Mouse (Mus musculus): ENCODE measurements around the gene Olfr1143. TPM values are rescaled to one million over a fixed set of nuclear protein-coding genes. Genes with fewer than 3 reads are reported as not detected.

The Olfr1143 gene
- polyA plus RNA-seq (2011; ENCODE audit: insufficient read length, low read depth, missing spikeins), result not detected in 2 replicates

DNA sequence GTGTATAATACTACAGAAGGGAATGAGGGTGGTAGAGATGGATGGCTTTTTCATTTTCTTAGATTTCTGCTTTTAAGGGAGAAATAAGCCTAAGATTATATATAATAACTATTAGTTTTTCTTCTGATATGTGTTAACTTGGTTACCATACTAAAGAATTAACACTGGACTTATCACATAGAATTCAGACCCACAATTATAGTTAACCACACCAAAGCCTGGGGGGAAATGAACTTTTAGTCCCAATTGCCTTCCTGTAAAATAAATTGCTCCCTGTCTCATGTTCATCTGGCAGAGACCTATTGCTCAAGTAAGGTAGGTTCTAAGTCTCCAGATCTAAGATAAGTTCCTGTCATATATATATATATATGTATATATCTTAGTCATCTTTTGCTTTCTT, at the start of gene Olfr1143:
Gene Olfr1143 (plus strand): TSS at position 301 of the 400 bp plus-strand sequence.
- Histone ChIP-seq H3K4me1 (ENCODE audit: control insufficient read depth, insufficient read depth, low read length) (no peaks in the 10 kb centered on the region), H3K27ac (ENCODE audit: insufficient read depth, low read length) (no peak within 1 kb of the TSS)
- no peak for TF ChIP-seq CTCF (IDR thresholded peaks at IDR 0.05; ENCODE audit: borderline replicate concordance, insufficient read depth, low read length)
- no peak for TF ChIP-seq POLR2A (IDR thresholded peaks at IDR 0.05; ENCODE audit: low read depth, low read length)

DNA sequence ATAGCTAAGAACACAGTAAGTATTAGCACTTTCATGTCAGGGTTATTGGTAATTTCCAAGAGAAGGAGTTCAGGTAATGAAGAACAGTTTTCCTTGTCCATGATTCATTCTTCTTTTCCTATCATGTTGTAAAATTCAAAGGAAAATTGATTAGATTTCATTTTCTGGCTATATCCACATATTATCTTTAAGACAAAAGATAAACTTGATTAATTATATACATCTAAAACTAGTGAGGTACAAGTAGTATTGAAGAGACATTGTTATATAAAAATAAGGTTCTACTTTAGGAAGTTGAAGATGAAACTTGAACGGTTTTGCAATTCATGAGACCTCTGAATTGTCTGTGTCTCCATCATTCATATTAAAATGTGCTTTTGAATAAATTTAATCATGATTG, 46.5 kb upstream of the Olfr1143 start, which contains the start of gene Olfr1141:
Gene Olfr1141 (minus strand): TSS at position 101 of the 400 bp plus-strand sequence.
- Histone ChIP-seq H3K4me3 (ENCODE audit: insufficient read depth, low read length) (no peak within 1 kb of the TSS), H3K27ac (ENCODE audit: insufficient read depth, low read length) (no peak within 1 kb of the TSS), H3K4me1 (ENCODE audit: control insufficient read depth, insufficient read depth, low read length) (no peaks in the 10 kb centered on the region)
- TF ChIP-seq CTCF (IDR thresholded peaks at IDR 0.05; ENCODE audit: borderline replicate concordance, insufficient read depth, low read length) (no peak), POLR2A (IDR thresholded peaks at IDR 0.05; ENCODE audit: low read depth, low read length) (no peak)

More for the DNA sequence above, at the start of gene Olfr1143:
- no peak within 1 kb of the TSS for H3K4me3 ChIP-seq (ENCODE audit: insufficient read depth, low read length)

DNA sequence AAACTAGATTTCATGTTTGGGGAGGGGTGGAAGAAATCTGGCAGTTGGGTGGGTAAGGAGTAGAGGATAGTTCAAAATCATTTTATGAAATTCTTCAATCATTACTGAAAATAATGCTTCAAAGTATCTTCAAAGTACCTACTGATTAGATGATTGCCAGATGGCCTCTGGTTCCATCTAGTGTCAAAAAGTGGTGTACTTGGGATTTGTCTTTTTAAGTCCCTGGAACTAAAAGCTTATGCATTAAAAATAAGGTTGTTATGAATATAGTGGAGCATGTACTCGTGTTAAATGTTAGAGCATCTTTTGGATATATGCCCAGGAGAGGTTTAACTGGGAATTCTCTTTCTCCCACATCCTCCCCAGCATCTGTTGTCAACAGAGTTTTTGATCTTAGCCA, 24.2 kb upstream of the Olfr1143 start:
- no peak overlapping the region for H3K27ac ChIP-seq (ENCODE audit: insufficient read depth, low read length)
- no peaks in the 10 kb centered on the region for H3K4me1 ChIP-seq (ENCODE audit: control insufficient read depth, insufficient read depth, low read length)
- H3K4me3 ChIP-seq (ENCODE audit: insufficient read depth, low read length), result no peak overlapping the region
- TF ChIP-seq POLR2A (IDR thresholded peaks at IDR 0.05; ENCODE audit: low read depth, low read length), result no peak
- TF ChIP-seq CTCF (IDR thresholded peaks at IDR 0.05; ENCODE audit: borderline replicate concordance, insufficient read depth, low read length), result no peak

DNA sequence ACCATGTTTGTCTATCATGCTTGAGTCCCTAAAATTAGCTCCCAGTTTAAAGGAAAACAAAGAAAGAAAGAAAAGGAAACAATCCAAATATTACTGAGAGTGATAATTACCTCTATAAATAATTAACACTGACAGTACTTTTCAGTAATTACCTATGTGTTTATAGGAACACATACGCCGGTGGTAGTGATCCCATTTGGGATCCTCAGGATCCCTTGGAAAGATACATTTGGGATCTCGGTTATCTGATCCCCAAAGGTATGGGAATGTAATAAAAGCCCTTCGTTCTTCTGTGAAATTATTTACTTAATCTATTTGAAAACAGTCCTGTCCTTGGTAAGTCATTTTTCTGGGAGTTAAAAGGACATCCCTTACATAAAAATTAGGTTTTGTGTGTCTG, 21.2 kb upstream of the Olfr1143 start, which contains the start of gene Olfr152:
Gene Olfr152 (plus strand): TSS at position 301 of the 400 bp plus-strand sequence.
- TF ChIP-seq CTCF (IDR thresholded peaks at IDR 0.05; ENCODE audit: borderline replicate concordance, insufficient read depth, low read length) (no peak), POLR2A (IDR thresholded peaks at IDR 0.05; ENCODE audit: low read depth, low read length) (no peak)
- Histone ChIP-seq H3K27ac (ENCODE audit: insufficient read depth, low read length) (no peak within 1 kb of the TSS), H3K4me1 (ENCODE audit: control insufficient read depth, insufficient read depth, low read length) (no peaks in the 10 kb centered on the region), H3K4me3 (ENCODE audit: insufficient read depth, low read length) (no peak within 1 kb of the TSS)

DNA sequence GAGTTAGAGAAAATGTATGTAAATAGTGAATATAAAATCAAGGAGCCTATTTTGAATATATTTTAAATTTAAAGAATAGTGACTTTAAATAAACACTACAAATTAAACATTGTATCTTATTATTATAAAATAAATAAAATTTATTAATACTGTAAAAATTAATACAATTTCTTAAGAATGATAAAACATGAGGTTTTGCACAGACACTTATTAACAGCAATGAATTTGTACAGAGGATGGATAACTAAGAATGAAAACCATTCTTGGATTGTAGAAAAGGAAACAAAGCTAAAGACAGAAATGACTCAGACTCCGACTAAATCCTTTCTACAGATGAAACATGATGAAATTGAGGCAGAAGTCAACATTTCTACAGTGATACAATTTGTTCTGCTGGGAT, 9.1 kb downstream of the Olfr1143 start, which contains the start of gene Olfr1145:
Gene Olfr1145 (plus strand): TSS at position 301 of the 400 bp plus-strand sequence.
- TF ChIP-seq POLR2A (IDR thresholded peaks at IDR 0.05; ENCODE audit: low read depth, low read length) (no peak), CTCF (IDR thresholded peaks at IDR 0.05; ENCODE audit: borderline replicate concordance, insufficient read depth, low read length) (no peak)
- no peak within 1 kb of the TSS for H3K4me3 ChIP-seq (ENCODE audit: insufficient read depth, low read length)
- no peak within 1 kb of the TSS for H3K27ac ChIP-seq (ENCODE audit: insufficient read depth, low read length)
- no peaks in the 10 kb centered on the region for H3K4me1 ChIP-seq (ENCODE audit: control insufficient read depth, insufficient read depth, low read length)

DNA sequence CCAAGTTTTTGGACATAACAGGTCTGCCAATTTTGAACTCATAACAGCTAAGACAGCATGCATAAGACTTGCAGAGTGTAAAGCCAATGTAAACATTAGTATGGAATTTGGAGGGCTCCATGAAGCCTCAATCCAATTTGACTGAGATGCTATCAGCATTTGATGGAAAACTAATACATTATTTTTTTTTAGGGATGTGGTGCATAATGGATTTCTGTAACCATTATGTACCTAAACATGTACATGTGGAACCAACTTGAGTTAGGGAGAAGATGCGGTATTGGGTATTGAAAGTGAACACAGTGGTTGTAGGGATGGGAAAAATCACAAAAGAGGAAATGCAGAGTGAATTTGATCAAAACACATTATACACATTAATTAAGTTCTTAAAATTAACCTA, 29.8 kb downstream of the Olfr1143 start, which contains the start of gene Olfr1148:
Gene Olfr1148 (plus strand): TSS at position 301 of the 400 bp plus-strand sequence.
- Histone ChIP-seq H3K27ac (ENCODE audit: insufficient read depth, low read length) (no peak within 1 kb of the TSS), H3K4me3 (ENCODE audit: insufficient read depth, low read length) (no peak within 1 kb of the TSS), H3K4me1 (ENCODE audit: control insufficient read depth, insufficient read depth, low read length) (no peaks in the 10 kb centered on the region)
- TF ChIP-seq CTCF (IDR thresholded peaks at IDR 0.05; ENCODE audit: borderline replicate concordance, insufficient read depth, low read length), result no peak
- no peak for TF ChIP-seq POLR2A (IDR thresholded peaks at IDR 0.05; ENCODE audit: low read depth, low read length)

DNA sequence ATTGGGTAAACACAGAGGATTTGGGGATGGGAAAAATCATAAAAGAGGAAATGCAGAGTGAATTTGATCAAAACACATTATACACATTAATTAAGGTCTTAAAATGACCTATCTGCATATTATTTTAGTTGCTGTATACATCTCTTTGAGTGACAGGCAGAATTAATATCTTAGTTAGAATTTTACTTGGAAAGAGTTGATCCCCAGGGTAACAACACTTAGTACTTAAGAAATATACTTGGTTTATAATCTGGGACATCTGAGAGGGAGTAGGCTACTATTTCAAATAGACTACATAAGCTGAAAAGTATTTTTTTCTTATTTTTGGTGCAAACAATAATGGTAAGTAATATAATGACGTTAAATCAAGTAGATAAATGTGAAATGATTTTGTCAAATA, 43.3 kb downstream of the Olfr1143 start, which contains the start of gene Olfr1150-ps1:
Gene Olfr1150-ps1 (plus strand): TSS at position 301 of the 400 bp plus-strand sequence.
- TF ChIP-seq POLR2A (IDR thresholded peaks at IDR 0.05; ENCODE audit: low read depth, low read length), result no peak
- TF ChIP-seq CTCF (IDR thresholded peaks at IDR 0.05; ENCODE audit: borderline replicate concordance, insufficient read depth, low read length), result no peak
- no peak within 1 kb of the TSS for H3K27ac ChIP-seq (ENCODE audit: insufficient read depth, low read length)
- no peak within 1 kb of the TSS for H3K4me3 ChIP-seq (ENCODE audit: insufficient read depth, low read length)
- H3K4me1 ChIP-seq (ENCODE audit: control insufficient read depth, insufficient read depth, low read length), result no peaks in the 10 kb centered on the region

Other genes starting within 250 kb of the Olfr1143 start
- gene Olfr1129, start 226.7 kb upstream of the Olfr1143 start, polyA plus RNA-seq (2011; ENCODE audit: insufficient read length, low read depth, missing spikeins), result not detected in 2 replicates
- gene Olfr1130, start 194.4 kb upstream of the Olfr1143 start, polyA plus RNA-seq (2011; ENCODE audit: insufficient read length, low read depth, missing spikeins), result not detected in 2 replicates
- not detected in 2 replicates for gene Olfr1131, start 173.5 kb upstream of the Olfr1143 start, polyA plus RNA-seq (2011; ENCODE audit: insufficient read length, low read depth, missing spikeins)
- not detected in 2 replicates for gene Olfr1132, start 163.1 kb upstream of the Olfr1143 start, polyA plus RNA-seq (2011; ENCODE audit: insufficient read length, low read depth, missing spikeins)
- not detected in 2 replicates for gene Olfr1133, start 153.2 kb upstream of the Olfr1143 start, polyA plus RNA-seq (2011; ENCODE audit: insufficient read length, low read depth, missing spikeins)
- not detected in 2 replicates for gene Olfr1134, start 142.1 kb upstream of the Olfr1143 start, polyA plus RNA-seq (2011; ENCODE audit: insufficient read length, low read depth, missing spikeins)
- gene Olfr1135, start 126.9 kb upstream of the Olfr1143 start, polyA plus RNA-seq (2011; ENCODE audit: insufficient read length, low read depth, missing spikeins), result not detected in 2 replicates
- not detected in 2 replicates for gene Olfr1136, start 106.6 kb upstream of the Olfr1143 start, polyA plus RNA-seq (2011; ENCODE audit: insufficient read length, low read depth, missing spikeins)
- gene Olfr1137, start 87.4 kb upstream of the Olfr1143 start, polyA plus RNA-seq (2011; ENCODE audit: insufficient read length, low read depth, missing spikeins), result not detected in 2 replicates
- gene Olfr1138, start 60.6 kb upstream of the Olfr1143 start, polyA plus RNA-seq (2011; ENCODE audit: insufficient read length, low read depth, missing spikeins), result not detected in 2 replicates
- gene Olfr1140, start 56.8 kb upstream of the Olfr1143 start, polyA plus RNA-seq (2011; ENCODE audit: insufficient read length, low read depth, missing spikeins), result not detected in 2 replicates
- not detected in 2 replicates for gene Olfr1141, start 46.6 kb upstream of the Olfr1143 start, polyA plus RNA-seq (2011; ENCODE audit: insufficient read length, low read depth, missing spikeins)
- gene Olfr152, start 21.1 kb upstream of the Olfr1143 start, polyA plus RNA-seq (2011; ENCODE audit: insufficient read length, low read depth, missing spikeins), result not detected in 2 replicates
- not detected in 2 replicates for gene Olfr1145, start 9.2 kb downstream of the Olfr1143 start, polyA plus RNA-seq (2011; ENCODE audit: insufficient read length, low read depth, missing spikeins)
- gene Olfr1148, start 29.9 kb downstream of the Olfr1143 start, polyA plus RNA-seq (2011; ENCODE audit: insufficient read length, low read depth, missing spikeins), result not detected in 2 replicates
- not detected in 2 replicates for gene Olfr1150-ps1, start 43.4 kb downstream of the Olfr1143 start, polyA plus RNA-seq (2011; ENCODE audit: insufficient read length, low read depth, missing spikeins)
- not detected in 2 replicates for gene Olfr1151, start 55.3 kb downstream of the Olfr1143 start, polyA plus RNA-seq (2011; ENCODE audit: insufficient read length, low read depth, missing spikeins)
- gene Olfr1152, start 65.9 kb downstream of the Olfr1143 start, polyA plus RNA-seq (2011; ENCODE audit: insufficient read length, low read depth, missing spikeins), result 0.09 TPM in 1 of 2 replicates, not detected in the other
- gene Olfr1153, start 94.4 kb downstream of the Olfr1143 start, polyA plus RNA-seq (2011; ENCODE audit: insufficient read length, low read depth, missing spikeins), result not detected in 2 replicates
- gene Olfr1154, start 104.6 kb downstream of the Olfr1143 start, polyA plus RNA-seq (2011; ENCODE audit: insufficient read length, low read depth, missing spikeins), result not detected in 2 replicates
- not detected in 2 replicates for gene Olfr1155, start 144.5 kb downstream of the Olfr1143 start, polyA plus RNA-seq (2011; ENCODE audit: insufficient read length, low read depth, missing spikeins)
- not detected in 2 replicates for gene Olfr1156, start 152.5 kb downstream of the Olfr1143 start, polyA plus RNA-seq (2011; ENCODE audit: insufficient read length, low read depth, missing spikeins)
- not detected in 2 replicates for gene Olfr1157, start 167.7 kb downstream of the Olfr1143 start, polyA plus RNA-seq (2011; ENCODE audit: insufficient read length, low read depth, missing spikeins)
- not detected in 2 replicates for gene Olfr74, start 174.1 kb downstream of the Olfr1143 start, polyA plus RNA-seq (2011; ENCODE audit: insufficient read length, low read depth, missing spikeins)
- gene Olfr1158, start 189.5 kb downstream of the Olfr1143 start, polyA plus RNA-seq (2011; ENCODE audit: insufficient read length, low read depth, missing spikeins), result not detected in 2 replicates
- not detected in 2 replicates for gene Olfr1160, start 207.7 kb downstream of the Olfr1143 start, polyA plus RNA-seq (2011; ENCODE audit: insufficient read length, low read depth, missing spikeins)
- not detected in 2 replicates for gene Olfr1161, start 222.2 kb downstream of the Olfr1143 start, polyA plus RNA-seq (2011; ENCODE audit: insufficient read length, low read depth, missing spikeins)
- not detected in 2 replicates for gene Olfr73, start 237.1 kb downstream of the Olfr1143 start, polyA plus RNA-seq (2011; ENCODE audit: insufficient read length, low read depth, missing spikeins)

All from embryonic fibroblast, embryonic 13.5 days (primary cell).